Comparison of ENCODE assay signal across 8 mouse cellular contexts in the genomic region with DNA sequence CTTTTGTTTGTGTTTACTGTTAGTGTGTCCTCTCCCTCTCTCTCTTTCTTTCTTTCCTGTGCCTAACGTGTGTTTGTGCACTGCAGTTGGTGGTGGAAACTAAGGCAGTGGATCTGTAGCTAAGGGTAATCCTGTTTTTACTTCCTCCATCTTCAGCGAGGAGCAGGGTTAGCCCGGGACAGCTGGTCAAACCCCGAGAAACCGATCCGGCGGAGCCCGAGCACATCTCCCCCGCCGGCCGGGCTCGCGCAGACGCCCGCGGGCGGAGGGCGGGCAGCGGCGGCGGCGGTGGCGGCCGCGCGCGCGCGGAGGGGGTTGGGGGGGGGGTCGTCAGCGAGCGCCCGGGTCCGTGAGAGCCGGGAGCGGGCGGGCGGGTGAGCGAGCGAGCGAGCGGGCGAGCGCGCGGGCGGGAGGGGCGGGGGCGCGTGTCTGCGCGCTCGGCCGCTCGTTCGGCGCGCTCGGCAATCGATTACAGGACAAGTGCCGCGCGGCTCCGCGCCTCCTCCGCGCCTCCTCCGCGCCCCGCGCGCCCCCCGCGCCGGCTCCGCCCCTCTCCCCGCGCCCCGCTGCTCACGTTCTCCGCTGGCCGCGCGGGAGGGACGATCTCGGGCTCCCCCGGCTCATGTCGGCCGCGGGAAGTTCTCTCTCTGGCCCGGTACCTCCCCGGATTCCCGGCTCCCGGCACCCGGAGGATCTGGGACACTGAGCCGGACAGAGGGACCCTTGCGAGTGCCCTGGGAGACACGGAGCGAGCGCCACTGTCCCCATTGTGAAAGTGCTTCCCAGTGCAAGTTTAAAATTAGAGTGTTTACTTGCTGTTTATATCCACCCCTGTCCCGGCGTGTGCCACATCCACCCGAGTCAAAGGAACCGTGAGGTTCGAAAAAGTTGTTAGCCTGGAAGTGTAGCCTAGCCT. TPM values are rescaled to one million over a fixed set of nuclear protein-coding genes. Genes with fewer than 3 reads are reported as not detected.
DNase-seq lines count a peak whose midpoint lies in the region; ATAC-seq and TF ChIP-seq lines count a peak whose summit lies in the region.

Gene Ikzf2 (minus strand): TSS at position 170 of the 916 bp plus-strand sequence.

- peak; percentile 59 to 61 for DNase-seq in CD8-positive naive resting alpha-beta T cell, adult 2 months (ENCODE audit: low read depth in 2 of 2, low spot score in 2 of 2)
- DNase-seq in heart, postnatal 0 days (ENCODE audit: low spot score) = peak; percentile 84
- DNase-seq in kidney, postnatal 36 days = peak; percentile 74 to 84
- peak in 2 of 3 experiments; percentile 28 to 40 for DNase-seq in liver, embryonic 14.5 days (ENCODE audit: low read depth in 3 of 3, low spot score in 3 of 3)
- DNase-seq in neural tube, embryonic 10.5 days (ENCODE audit: extremely low spot score, low spot score) = peak; percentile 86

- peak; percentile 83 for ATAC-seq in cerebellum, adult (ENCODE audit: insufficient number of reproducible peaks, low FRiP score, low TSS enrichment)
- peak; percentile 95 for ATAC-seq in forebrain, embryonic 13.5 days
- ATAC-seq in heart, postnatal 0 days (ENCODE audit: insufficient read depth, low read depth) = peak; percentile 89
- peak; percentile 83 for ATAC-seq in liver, embryonic 14.5 days (ENCODE audit: insufficient read depth)
- peak; percentile 88 for ATAC-seq in stomach, embryonic 14.5 days (ENCODE audit: insufficient number of reproducible peaks, insufficient read depth, low FRiP score, low read depth)

- WGBS in forebrain, embryonic 13.5 days = under 1% methylated on average over 29 of the region's 105 CpGs
- under 1% methylated on average over 32 of the region's 105 CpGs for WGBS in heart, postnatal 0 days
- 2% methylated on average over 64 of the region's 105 CpGs for WGBS in liver, embryonic 14.5 days (ENCODE audit: insufficient replicate concordance)
- WGBS in stomach, embryonic 14.5 days = under 1% methylated on average over 53 of the region's 105 CpGs

- H3K4me2 ChIP-seq in forebrain, embryonic 13.5 days = peak within 1 kb of the TSS; percentile 74
- peak within 1 kb of the TSS; percentile 92 for H3K4me2 ChIP-seq in heart, postnatal 0 days (ENCODE audit: low read depth, low read length)
- peak within 1 kb of the TSS; percentile 91 for H3K4me2 ChIP-seq in liver, embryonic 14.5 days (ENCODE audit: low read depth)
- H3K4me2 ChIP-seq in stomach, embryonic 14.5 days (replicated peaks; ENCODE audit: low read depth, low read length) = peak within 1 kb of the TSS; percentile 72

- no peaks in the 10 kb centered on the region for H3K27me3 ChIP-seq in forebrain, embryonic 13.5 days
- no peaks in the 10 kb centered on the region for H3K27me3 ChIP-seq in heart, postnatal 0 days (ENCODE audit: control insufficient read depth, insufficient read depth, low read length)
- peaks cover 3% of the 10 kb centered on the region for H3K27me3 ChIP-seq in liver, embryonic 14.5 days (ENCODE audit: control insufficient read depth, insufficient read depth, low read length)
- no peaks in the 10 kb centered on the region for H3K27me3 ChIP-seq in stomach, embryonic 14.5 days (ENCODE audit: control insufficient read depth, insufficient read depth, low read length)

- TF ChIP-seq CTCF in heart, postnatal 0 days (IDR thresholded peaks at IDR 0.05; ENCODE audit: low read depth) = no peak
- no peak for TF ChIP-seq CTCF in liver, embryonic 14.5 days (IDR thresholded peaks at IDR 0.05; ENCODE audit: low read depth)

- no peak for TF ChIP-seq EP300 in heart, postnatal 0 days (IDR thresholded peaks at IDR 0.05; ENCODE audit: low read depth)
- no peak for TF ChIP-seq EP300 in liver, embryonic 14.5 days (IDR thresholded peaks at IDR 0.05; ENCODE audit: low read depth)

- peak within 1 kb of the TSS; percentile 87 for H3K27ac ChIP-seq in forebrain, embryonic 13.5 days
- peak within 1 kb of the TSS; percentile 96 for H3K27ac ChIP-seq in heart, postnatal 0 days (ENCODE audit: low read depth)
- no peak within 1 kb of the TSS for H3K27ac ChIP-seq in liver, embryonic 14.5 days
- H3K27ac ChIP-seq in stomach, embryonic 14.5 days (ENCODE audit: low read length) = peak within 1 kb of the TSS; percentile 80; the same call in 1 of the 2 replicates

- no peaks in the 10 kb centered on the region for H3K36me3 ChIP-seq in forebrain, embryonic 13.5 days (ENCODE audit: poor library complexity, severe bottlenecking)
- H3K36me3 ChIP-seq in heart, postnatal 0 days (replicated peaks; ENCODE audit: control insufficient read depth, insufficient read depth, low read length) = no peaks in the 10 kb centered on the region
- H3K36me3 ChIP-seq in liver, embryonic 14.5 days (replicated peaks; ENCODE audit: control insufficient read depth, insufficient read depth, low read depth) = no peaks in the 10 kb centered on the region
- H3K36me3 ChIP-seq in stomach, embryonic 14.5 days (ENCODE audit: control insufficient read depth, insufficient read depth, low read length) = no peaks in the 10 kb centered on the region

- no peaks in the 10 kb centered on the region for H3K9me3 ChIP-seq in forebrain, embryonic 13.5 days (replicated peaks)
- H3K9me3 ChIP-seq in heart, postnatal 0 days (replicated peaks; ENCODE audit: control insufficient read depth, low read length) = no peaks in the 10 kb centered on the region
- no peaks in the 10 kb centered on the region for H3K9me3 ChIP-seq in liver, embryonic 14.5 days (ENCODE audit: control insufficient read depth, low read length)
- no peaks in the 10 kb centered on the region for H3K9me3 ChIP-seq in stomach, embryonic 14.5 days (ENCODE audit: control insufficient read depth, low read depth, low read length)

- H3K9ac ChIP-seq in forebrain, embryonic 13.5 days = peak within 1 kb of the TSS; percentile 74
- peak within 1 kb of the TSS; percentile 61 for H3K9ac ChIP-seq in heart, postnatal 0 days (replicated peaks; ENCODE audit: low read depth, low read length)
- H3K9ac ChIP-seq in liver, embryonic 14.5 days (replicated peaks) = peak within 1 kb of the TSS; percentile 61
- peak within 1 kb of the TSS; percentile 52 for H3K9ac ChIP-seq in stomach, embryonic 14.5 days (replicated peaks; ENCODE audit: low read depth, low read length)

- H3K4me1 ChIP-seq in forebrain, embryonic 13.5 days = peaks cover 14% of the 10 kb centered on the region
- H3K4me1 ChIP-seq in heart, postnatal 0 days (ENCODE audit: control insufficient read depth, insufficient read depth) = peaks cover 7% of the 10 kb centered on the region; the same call in 1 of the 2 replicates
- peaks cover 2 to 14% of the 10 kb centered on the region in 2 experiments; a peak in 3 of 4 replicates for H3K4me1 ChIP-seq in liver, embryonic 14.5 days (replicated peaks; ENCODE audit: control insufficient read depth in 2 of 2, insufficient read depth in 2 of 2, low read length in 1 of 2)
- no peaks in the 10 kb centered on the region for H3K4me1 ChIP-seq in stomach, embryonic 14.5 days (ENCODE audit: control insufficient read depth, insufficient read depth, low read length)

- H3K4me3 ChIP-seq in forebrain, embryonic 13.5 days = peak within 1 kb of the TSS; percentile 62
- H3K4me3 ChIP-seq in heart, postnatal 0 days (ENCODE audit: low read depth, low read length) = peak within 1 kb of the TSS; percentile 94
- peak within 1 kb of the TSS; percentile 82 for H3K4me3 ChIP-seq in liver, embryonic 14.5 days (ENCODE audit: insufficient read depth in 1 of 2, low read depth in 2 of 2, low read length in 2 of 2)
- H3K4me3 ChIP-seq in stomach, embryonic 14.5 days (ENCODE audit: low read depth, low read length) = peak within 1 kb of the TSS; percentile 50

RNA-seq across cellular contexts. Expression of gene Ikzf2, which starts in this region (rescaled TPM):
- polyA plus RNA-seq in forebrain, embryonic 13.5 days (2015; fragmentation: Nextera tagmentation; extraction: Ambion mirVana) = 3.8 and 4.5 TPM in 2 replicates
- 3.3 and 4.7 TPM in 2 replicates for total RNA-seq in heart, postnatal 0 days (2014; rRNA removed; ENCODE audit: low replicate concordance)
- polyA plus RNA-seq in heart, postnatal 0 days (2015; fragmentation: Nextera tagmentation; extraction: Ambion mirVana) = 1.3 and 1.7 TPM in 2 replicates
- polyA plus RNA-seq in liver, embryonic 14.5 days (2012; rRNA removed) = 0.18 and 0.30 TPM in 2 replicates
- 0.19 and 0.24 TPM in 2 replicates for polyA plus RNA-seq in liver, embryonic 14.5 days (2014; fragmentation: Nextera tagmentation; extraction: Ambion mirVana)
- polyA plus RNA-seq in stomach, embryonic 14.5 days (2014; fragmentation: Nextera tagmentation; extraction: Ambion mirVana) = 9.7 and 11.1 TPM in 2 replicates

Comparison
In these comparisons a context has a peak if more than half of its experiments do, and no peak if none do; other contexts are left out.
1. Peak in DNase-seq, ATAC-seq, H3K4me3 ChIP-seq, H3K9ac ChIP-seq and H3K4me2 ChIP-seq in liver, embryonic 14.5 days; RNA of the gene not detected or under 1 TPM.
2. DNase-seq: peak in every context shown above with its lines; median percentile 86 in neural tube, embryonic 10.5 days; 84 in heart, postnatal 0 days; 79 in kidney, postnatal 36 days; 60 in CD8-positive naive resting alpha-beta T cell, adult 2 months; 34 in liver, embryonic 14.5 days.